Mouse (Mus musculus) lung, postnatal 0 days (tissue): ENCODE data around the gene Fam69b.

Experiments
- CTCF ChIP-seq: IDR thresholded peaks from 2 replicates; pipeline ENCODE4 v1.5.1; 2016; ENCODE audit warnings: antibody characterized with exemption, mild to moderate bottlenecking
- EP300 ChIP-seq: IDR thresholded peaks from 2 replicates; pipeline ENCODE4 v1.6.1; 2016; ENCODE audit warnings: antibody characterized with exemption, mild to moderate bottlenecking, control low read depth

DNA sequence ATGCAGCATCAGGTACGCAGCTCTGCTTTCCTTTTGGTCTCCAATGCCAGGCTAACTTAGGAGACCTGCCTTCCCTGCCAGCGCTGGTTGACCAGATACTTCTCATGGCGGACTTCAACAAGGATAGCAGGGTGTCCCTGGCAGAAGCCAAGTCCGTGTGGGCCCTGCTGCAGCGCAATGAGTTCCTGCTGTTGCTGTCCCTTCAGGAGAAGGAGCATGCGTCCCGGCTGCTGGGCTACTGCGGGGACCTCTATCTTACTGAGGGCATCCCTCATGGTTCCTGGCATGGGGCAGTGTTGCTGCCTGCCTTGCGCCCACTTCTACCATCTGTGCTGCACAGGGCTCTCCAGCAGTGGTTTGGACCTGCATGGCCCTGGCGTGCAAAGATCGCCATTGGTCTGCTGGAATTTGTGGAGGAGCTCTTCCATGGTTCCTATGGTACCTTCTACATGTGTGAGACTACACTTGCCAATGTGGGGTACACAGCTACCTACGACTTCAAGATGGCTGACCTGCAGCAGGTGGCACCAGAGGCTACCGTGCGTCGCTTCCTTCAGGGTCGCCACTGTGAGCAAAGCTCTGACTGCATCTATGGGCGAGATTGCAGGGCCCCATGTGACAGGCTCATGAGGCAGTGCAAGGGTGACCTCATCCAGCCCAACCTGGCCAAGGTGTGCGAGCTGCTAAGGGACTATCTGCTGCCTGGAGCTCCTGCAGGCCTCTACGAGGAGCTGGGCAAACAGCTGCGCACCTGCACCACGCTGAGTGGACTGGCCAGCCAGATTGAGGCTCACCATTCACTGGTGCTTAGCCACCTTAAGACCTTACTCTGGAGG lies 7.5 kb downstream of the Fam69b start:
- no peak for TF ChIP-seq CTCF
- no peak for TF ChIP-seq EP300
